Mouse (Mus musculus): Measurements from ENCODE around the gene Ptprg.
"Not testable (repeated sequence)": the region's sequence is repeated elsewhere in the genome, so short reads cannot be mapped to it uniquely, and the experiment has no call there.

Ptprg gene

DNA sequence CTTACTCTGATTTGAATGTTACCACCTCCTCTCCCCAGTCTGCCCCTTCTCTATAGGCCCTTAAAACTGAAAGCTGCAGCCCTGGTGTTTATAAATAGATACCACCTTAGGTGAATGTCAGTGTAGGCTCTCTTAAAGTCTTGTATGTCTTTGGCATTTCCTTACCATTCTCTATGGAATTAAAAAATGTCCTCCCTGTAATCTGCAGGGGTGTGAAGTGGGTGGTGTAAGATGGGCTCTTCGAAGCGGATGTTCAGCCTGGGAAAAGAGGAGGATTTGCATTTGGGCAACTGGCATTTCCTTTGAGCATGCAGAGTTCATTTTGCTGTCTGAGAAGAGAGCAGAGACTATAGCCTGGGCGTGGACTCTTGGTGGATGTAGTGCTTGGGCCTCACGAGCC is 201.3 kb downstream of the Ptprg start:
- DNase-seq (ENCODE audit: low spot score): no peak

DNA sequence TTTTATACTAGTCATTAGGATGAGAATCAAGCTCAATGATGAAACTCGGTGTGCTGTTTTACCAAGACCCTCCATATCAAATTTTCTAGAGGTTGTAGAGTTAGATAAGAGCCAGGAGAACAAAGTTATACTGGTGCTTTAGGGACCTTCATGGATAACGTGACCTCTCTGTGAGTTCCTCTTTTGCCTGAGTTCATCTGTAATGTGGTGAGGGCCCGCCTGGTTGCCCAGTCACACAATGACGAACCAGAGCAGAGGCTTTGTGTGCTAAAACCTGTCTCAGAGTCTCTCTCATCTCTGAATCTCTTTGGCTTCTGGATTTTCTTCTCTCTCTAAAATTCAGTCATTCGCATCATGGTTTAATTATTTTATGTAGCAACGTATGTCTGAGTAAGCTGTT is 204.9 kb downstream of the Ptprg start:
- DNase-seq (ENCODE audit: low spot score): no peak

DNA sequence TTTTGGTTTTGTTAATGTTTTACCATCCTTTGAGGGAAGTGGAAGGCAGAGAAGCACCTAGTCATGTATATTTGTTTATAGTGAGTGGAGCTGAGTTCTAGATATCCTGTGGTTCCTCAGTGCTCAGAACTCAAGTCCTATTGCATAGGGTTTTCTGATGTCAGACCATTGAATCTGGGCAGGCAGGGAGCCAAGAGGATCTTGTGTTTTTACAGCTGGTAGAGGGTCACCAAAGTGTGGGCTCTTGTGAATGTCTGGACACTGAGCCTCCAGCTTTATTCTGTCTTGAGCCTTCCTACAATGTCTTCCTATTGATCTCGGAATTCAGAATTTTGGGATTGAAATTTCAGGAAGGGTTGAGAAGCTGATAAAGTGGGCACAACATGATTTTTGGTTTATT is 206.0 kb downstream of the Ptprg start:
- no peak for DNase-seq (ENCODE audit: low spot score)

DNA sequence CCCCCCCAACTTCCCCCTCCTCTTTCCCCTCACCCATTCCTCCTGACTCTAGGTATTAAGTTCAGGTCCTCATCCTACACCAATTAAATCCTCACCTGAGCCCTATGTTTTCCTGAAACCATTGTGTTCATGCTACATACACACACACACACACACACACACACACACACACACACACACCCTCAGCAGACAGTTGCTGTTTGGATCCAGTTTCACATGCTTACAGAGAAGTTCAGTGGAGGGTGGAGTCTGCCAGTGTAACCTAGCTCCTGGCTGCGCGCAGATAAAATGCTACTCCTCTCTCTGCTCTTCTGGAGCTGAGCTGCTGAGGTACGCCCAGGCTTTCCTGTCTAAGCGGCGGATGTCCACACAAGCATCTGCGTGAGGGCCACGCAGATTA is 209.7 kb downstream of the Ptprg start:
- DNase-seq (ENCODE audit: low spot score): no peak

DNA sequence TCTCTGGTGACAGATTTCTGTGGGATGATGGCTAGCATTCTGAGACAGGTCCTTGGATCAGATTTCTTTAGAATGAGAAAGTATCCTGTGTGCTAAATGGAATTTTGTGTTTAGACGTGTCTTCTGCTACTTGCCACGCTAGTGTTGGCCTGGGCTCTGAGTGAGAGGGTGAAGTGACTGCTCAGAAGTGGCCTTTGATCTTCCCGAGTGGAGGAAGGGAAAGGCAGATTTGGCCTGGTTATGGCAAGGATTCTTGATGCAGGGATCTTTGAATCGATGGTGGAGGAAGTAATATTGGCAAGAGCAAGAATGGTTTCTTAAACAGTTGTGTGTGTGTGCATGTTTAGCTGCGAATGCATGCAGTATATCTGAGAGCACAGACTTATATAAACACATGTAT is 219.4 kb downstream of the Ptprg start:
- no peak for DNase-seq (ENCODE audit: low spot score)

DNA sequence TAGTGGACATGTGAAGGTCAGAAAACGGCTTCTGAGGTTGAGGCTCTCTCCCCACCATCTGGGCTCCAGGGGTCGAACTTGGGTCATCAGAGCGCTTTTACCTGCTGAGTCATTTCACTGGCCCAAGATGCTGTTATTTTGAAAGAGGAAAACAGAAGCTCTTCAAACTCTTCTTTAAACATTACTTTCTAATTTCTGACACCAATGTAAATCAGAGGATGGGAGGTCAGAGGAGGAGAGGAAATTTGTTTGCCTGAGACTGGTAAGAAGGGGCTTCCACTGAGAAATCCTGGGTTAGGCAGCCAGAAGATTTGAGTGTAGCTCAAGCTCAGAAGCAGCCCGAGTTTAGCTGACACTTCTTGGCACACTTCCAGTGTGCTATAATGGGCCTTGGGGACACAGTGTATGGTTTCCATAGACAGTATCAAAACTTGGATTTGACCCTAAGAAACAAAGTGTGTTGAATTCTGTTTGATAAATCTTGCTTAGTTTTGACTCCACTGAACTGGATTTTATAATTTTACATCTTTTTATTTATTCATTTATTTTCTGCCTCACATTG is 221.2 kb downstream of the Ptprg start:
- DNase-seq (ENCODE audit: low spot score): no peak

DNA sequence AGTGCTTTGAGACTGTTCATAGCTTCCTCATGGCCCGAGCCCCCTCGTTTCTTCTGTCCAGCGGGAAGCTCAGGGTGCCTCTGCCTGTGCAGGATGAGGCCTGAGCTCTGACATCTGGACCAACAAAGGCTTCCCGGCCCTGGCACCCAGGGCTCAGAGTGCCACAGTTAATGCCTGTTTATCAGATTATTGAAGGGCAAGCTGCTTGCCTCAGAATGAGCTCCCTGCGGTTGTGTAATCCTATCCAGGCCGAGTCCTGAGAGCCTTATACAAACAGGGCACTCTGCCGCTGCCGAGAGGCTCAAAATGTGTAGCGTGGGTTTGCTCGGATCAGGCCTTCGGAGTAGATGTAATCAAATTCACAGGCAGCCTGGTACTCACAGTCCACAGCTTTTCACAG is 221.9 kb downstream of the Ptprg start:
- no peak for DNase-seq (ENCODE audit: low spot score)

DNA sequence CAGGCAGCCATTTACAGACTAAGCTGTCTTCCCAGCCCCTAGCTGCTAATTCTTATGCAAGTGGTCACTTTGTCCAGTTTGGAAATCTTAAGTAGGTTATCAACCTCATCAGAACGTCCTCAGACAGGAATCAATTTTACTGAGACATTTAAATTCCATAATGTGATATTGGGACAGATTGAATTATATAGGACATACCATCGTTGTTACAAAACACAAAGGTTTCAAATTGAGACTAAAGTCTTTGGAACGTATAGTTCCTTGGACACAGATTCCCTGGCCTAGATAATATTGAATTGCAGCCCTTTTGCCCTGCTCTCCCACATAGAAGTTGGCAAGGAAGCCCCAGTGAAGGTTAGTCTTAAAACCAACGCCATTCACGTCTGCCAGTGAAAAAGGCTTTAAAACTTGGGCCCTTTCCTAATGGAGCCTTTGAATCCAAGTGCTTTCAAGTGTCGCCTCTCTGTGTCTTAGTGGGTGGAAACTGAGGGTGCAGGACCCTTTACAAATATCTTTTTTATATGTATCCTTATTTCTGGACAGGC is 222.7 kb downstream of the Ptprg start:
- no peak for DNase-seq (ENCODE audit: low spot score)

DNA sequence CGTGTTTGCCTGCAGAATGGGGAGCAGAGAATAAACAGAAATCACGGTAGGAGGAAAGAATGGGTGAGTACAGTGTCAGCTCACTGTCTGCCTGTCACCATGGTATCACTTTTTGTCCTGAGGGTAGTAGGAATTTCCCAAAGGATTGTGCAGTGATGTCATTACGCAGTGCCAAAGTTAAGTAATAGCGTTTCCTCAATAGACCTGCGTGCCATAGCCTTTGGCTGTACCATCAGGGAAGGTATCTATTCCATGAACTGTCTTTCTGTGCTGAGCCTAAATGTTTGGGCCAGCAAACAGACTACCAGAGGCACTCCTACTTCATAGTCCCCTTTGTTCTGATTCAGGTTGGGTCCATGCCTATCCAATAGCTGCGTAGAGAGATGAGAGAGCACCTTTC is 223.2 kb downstream of the Ptprg start:
- no peak for DNase-seq (ENCODE audit: low spot score)

DNA sequence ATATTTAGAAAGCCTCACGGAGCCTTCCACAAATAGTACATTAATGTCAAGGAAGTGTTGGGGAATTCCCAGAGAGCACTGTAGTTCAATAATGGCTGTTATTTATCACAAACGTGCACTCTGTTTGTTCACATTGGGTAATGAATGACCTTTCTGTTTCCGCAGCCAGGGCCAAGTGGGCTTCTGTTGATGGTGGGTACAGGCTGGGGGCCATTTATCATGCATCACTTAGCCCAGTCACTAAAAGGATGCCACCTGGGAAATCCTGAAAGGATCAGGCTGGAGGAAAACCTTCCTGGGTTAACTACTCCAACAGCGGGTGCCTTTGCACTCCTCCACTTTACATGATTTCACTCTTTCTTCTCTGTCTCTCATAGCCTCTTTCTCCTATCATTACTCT is 237.9 kb downstream of the Ptprg start:
- no peak for DNase-seq (ENCODE audit: low spot score)

DNA sequence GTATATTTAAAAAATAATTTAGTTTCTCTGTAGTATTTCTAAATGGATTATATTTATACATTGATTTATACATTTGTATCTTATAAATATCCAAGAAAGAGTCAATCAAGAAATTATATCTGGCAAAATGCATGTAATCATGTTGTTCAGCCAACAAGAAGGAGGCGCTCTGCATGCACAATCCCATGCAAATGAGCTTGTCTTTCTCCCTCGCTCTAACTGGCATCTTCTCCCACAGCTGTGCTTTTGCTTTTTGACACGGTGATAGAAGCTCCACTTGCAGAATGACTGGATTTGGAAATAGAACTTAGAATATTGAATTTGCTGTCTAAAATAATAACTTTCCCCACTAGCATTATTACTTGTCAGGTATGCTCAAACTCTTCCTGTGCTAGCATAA is 240.5 kb downstream of the Ptprg start:
- DNase-seq (ENCODE audit: low spot score): no peak

DNA sequence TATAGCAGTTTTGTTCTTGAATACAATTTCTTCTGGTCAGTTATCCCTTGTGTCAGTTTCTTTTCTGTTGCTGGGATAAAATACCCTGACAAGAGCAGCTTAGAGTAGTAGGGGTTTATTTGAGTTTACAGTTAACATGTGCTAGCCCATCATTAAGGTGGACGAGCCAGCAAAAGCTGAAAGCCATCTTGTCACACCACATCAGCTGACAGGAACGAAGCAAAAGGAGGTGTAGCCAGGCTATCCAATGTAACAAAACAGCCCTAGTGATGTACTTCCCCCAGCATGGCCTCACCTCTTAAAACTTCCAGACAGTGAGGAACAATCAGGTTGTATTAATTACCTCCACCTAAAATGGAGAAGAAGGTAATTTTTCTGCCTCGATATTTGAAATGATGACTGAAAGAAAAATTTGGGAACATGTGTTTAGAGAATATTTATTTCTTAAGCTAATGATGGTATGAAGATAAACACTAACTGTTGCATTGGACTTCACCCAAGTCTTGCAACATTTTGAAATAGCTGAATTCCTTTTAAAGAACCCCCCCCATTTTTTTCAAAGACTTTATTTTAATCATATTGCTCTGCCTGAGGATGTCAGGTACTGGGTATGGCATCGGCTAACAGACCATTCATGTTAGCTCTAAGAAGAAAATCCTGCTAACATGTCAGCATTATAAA is 249.2 kb downstream of the Ptprg start:
- DNase-seq (ENCODE audit: low spot score): no peak

DNA sequence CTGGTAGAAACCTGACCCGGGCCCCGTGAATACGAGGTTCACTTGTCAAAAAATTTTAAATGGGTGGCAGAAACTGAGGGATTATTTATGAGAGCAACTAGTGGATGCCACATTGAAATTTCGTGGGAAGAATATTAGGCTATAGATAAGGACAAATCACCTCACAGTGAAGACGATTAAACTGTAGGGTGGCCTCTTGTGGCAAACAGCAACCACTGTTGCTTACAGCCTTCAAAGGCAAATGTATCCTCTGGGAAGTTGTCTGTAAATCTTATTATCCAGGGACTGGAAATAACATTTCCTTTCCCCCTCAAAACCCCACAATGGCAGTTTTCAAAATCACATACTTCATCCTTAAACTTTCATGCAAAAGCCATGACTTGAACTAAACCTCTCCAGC is 253.3 kb downstream of the Ptprg start:
- no peak for DNase-seq (ENCODE audit: low spot score)

DNA sequence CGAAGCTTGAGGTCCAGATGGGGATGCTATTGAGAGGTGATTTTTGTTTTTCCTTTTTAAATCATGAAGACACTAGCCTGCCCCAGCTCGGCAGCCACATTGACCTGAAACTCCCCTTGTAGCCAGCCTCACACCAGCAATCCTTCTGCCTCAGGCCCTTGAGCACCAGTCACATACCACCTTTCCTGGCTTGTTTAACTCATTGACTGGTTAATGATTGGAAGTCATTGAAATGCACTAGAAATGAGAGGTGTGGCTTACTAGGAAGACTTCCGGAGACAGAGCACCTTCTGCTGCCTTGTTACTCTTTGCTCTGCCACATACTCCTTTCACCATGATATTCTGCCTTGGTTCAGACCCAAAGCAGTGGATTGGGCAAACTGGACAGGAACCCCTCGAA is 254.1 kb downstream of the Ptprg start:
- DNase-seq (ENCODE audit: low spot score): no peak

DNA sequence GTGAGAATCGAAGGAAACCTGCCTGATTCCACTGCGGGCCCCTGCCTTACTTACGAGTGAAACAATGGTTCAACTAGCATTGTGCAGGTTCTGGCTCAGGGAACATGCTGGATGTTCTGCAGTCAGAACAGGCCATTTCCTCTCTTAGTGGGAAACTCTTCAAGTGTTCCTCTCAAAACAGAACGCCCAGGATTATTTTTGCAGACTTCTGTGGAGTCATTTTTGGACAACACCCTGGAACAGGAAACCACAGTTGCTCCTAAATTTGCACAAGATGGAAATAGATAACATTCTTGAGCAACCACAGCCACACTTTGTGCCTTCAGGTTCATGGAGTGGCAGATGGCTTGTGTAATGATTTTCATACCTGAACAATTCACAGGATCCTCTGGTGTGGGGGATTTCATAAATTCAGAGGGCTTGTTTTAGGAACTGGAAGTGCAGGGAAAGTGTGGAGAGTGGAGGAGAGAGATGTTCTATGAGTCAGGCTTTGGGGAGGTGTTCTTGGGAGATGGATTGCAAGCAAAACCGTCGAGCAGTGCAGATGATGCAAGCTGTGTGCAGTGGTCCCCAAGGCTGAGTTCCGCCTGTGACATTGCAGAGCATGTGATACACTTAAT is 257.9 kb downstream of the Ptprg start:
- DNase-seq (ENCODE audit: low spot score): no peak

DNA sequence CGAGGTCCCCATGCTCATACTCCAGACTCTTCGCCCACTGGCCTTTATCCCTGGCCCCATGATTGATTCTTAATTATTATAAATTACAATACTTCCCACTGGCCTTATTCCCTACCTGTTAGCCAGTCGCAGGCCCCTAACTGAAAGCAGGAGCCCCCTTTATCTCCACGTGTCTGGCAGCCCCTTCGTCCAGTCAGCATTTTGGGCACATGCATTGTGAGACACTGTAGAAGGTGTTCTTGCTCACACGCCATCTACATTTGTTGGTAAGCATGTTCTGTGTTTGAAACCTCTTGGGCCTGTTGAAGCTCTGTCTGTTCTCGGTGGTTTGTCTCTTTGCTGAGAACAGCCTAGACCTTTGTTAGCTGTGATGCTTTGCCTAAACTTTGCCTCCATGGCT is 259.0 kb downstream of the Ptprg start:
- no peak for DNase-seq (ENCODE audit: low spot score)

DNA sequence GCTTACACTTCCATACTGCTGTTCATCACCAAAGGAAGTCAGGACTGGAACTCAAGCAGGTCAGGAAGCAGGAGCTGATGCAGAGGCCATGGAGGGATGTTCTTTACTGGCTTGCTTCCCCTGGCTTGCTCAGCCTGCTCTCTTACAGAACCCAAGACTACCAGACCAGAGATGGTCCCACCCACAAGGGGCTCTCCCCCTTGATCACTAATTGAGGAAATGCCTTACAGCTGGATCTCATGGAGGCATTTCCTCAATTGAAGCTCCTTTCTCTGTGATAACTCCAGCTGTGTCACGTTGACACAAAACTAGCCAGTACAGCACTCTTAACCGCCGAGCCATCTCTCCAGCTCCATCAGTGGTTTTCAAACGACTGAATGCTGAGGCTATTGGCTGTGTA is 261.5 kb downstream of the Ptprg start:
- not testable (repeated sequence) for DNase-seq (ENCODE audit: low spot score)

DNA sequence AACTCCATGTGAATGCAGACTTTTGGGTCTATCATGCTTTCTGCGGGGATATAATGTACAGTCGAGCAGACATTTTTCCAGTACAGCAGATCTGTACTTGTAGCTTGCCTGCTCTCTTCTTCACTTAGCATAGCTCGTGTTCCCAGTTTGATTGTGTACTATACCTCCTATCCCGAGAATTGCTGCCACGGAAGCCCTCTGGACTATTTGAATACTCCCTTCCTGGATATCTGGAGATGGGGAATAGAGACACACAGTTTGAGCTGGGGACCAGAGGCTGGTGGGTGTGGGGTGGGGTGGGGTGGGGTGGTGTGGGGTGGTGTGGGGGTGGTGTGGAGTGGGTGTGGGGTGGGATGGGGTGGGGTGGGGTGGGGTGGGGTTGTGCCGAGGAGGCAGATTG is 263.9 kb downstream of the Ptprg start:
- DNase-seq (ENCODE audit: low spot score): no peak

DNA sequence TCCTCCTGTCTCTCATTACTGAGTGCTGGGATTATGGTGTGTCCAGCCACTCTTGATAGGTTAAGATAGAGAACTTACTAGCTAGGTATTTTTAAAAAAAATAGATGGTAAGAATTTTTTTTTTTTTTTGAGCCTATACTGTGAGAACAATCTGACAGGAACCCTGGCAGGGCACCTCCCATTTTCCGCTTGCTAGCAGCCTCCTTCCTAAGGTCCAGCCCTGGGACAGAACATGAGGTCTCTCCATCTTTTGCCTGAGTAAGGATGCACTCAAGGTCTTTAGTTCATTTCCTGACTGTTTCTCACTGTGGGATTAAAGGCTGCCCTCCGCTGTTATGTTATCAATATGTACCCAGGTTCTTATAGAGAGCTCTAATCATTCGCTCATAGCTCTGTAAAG is 264.7 kb downstream of the Ptprg start:
- no peak for DNase-seq (ENCODE audit: low spot score)

DNA sequence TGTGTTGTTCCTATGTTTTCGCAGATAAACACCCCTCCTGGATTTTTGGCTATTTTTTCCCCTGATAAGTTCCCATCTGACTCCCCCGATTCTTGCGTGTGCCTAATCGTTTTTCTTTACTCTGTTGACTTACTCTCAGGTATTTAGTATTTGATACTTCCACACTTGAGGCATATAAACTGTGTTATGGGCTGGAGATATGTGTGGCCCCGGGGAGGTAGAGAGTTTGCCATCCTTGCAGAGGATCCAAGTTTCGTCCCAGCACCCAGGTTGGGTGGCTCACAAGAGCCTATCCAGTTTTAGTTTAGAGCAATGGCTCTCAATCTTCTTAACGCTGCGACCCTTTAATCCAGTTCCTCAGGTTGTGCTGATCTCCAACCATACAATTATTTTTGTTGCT is 265.4 kb downstream of the Ptprg start:
- DNase-seq (ENCODE audit: low spot score): no peak

DNA sequence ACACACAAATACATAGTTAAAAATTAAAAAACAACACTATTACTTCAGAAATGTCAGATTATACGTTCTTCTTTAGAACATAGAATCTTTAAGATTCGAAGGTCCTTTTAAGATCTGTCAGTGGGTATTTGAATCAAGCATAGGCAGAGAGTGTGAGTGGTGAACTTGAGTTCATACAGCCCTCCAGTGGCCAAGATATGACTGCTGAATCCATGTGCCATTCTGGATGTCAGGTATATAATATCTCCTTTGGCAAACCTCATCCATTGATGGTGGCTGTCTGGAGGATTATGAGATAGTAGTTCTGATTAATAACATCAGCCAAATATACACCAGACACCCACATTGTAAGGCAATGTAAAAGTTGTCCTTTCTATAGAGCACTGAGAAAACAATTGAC is 266.0 kb downstream of the Ptprg start:
- no peak for DNase-seq (ENCODE audit: low spot score)

DNA sequence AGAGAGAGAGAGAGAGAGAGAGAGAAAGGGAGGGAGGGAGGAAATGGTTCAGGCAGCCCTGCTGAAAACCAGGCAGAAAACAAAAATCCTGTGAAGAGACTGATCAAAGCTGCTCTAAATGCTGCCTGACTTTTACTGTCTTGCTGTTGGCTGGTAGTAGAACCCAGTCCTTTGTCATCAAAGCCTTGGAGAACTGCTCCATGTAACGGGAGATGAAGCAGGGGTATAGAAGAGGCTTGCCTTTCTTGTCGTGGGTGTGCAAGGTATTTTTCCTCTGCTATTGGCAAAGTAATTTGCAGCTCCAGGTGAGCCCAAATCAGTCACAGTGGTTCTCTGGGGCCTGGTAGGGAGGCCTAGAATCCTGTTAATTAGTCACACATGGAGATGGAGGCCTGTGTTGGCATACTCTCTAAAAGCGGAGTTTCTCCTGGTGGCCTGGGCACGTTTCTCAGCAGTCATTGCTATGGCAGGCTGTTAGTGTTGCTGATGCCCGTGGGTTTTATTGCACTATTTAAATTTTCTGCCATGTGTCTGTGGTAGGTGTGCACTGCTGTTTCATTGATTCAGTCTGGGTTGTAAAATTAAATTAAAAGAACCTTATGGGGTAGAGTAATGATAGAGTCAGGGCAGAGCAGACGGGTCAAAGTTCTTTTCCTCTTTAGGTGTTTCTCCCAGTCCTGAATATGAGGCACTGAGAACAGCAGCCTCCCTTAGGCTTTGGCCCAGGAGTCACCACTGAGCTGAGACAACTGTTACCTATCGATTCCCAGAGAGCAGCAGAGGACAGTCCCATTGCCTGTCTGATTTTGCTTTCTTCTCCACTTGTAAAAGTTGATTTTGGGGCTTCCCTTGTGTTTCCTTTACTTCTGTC is 269.7 kb downstream of the Ptprg start:
- no peak for DNase-seq (ENCODE audit: low spot score)

DNA sequence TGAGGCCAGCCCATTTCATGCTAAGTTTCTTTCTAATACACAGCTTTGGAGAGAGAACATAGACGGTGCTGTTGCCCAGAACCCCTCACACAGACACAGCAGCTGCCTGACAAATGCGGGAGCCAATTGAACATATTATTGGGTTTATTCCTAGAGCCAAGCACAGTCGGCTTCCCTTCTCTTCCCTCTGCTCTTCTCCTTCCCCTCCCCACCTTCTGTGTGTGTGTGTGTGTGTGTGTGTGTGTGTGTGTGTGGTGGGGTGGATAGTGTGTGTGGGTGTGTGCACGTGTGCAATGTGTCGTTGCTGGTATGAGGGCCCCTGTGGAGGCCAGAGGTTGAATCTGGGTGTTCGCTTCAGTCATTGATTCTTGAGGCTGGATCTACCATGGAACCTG is 270.4 kb downstream of the Ptprg start:
- DNase-seq (ENCODE audit: low spot score): no peak

Measured in spleen, adult 12 weeks (tissue).